12 mouse cellular contexts compared by ENCODE assay signal in genomic region chr4:49041655-49042054, GRCm38 (mm10). TPM values are rescaled to one million over a fixed set of nuclear protein-coding genes. Genes with fewer than 3 reads are reported as not detected.
DNase-seq lines count a peak whose midpoint lies in the region; ATAC-seq and TF ChIP-seq lines count a peak whose summit lies in the region.
"Had no signal": no experiment of that assay in that cellular context is flagged by ENCODE, and none has a peak within 500 bp of the region (broad histone marks: within the 10 kb centered on the region; RNA-seq: fewer than 3 reads in every experiment).

No protein-coding gene starts in this region.

- H3K4me2 ChIP-seq in heart, embryonic 12.5 days: no peak overlapping the region
- H3K4me2 ChIP-seq: heart, embryonic 13.5 days; lung, embryonic 15.5 days; neural tube, embryonic 12.5 days had no signal

- no peak overlapping the region for H3K27ac ChIP-seq in heart, embryonic 12.5 days (ENCODE audit: poor library complexity, severe bottlenecking)
- no peak overlapping the region for H3K27ac ChIP-seq in cerebellum, adult 2 months (ENCODE audit: insufficient read depth, low read length)
- H3K27ac ChIP-seq: heart, embryonic 13.5 days; lung, embryonic 15.5 days; neural tube, embryonic 12.5 days had no signal

- no peaks in the 10 kb centered on the region for H3K27me3 ChIP-seq in heart, embryonic 12.5 days (replicated peaks)
- no peaks in the 10 kb centered on the region for H3K27me3 ChIP-seq in cerebellum, adult 2 months (ENCODE audit: control insufficient read depth, insufficient read depth, low read length)
- H3K27me3 ChIP-seq: heart, embryonic 13.5 days; lung, embryonic 15.5 days; neural tube, embryonic 12.5 days had no signal

- ATAC-seq in heart, embryonic 12.5 days (ENCODE audit: insufficient number of reproducible peaks, low FRiP score): no peak

- no peaks in the 10 kb centered on the region for H3K9me3 ChIP-seq in heart, embryonic 12.5 days (replicated peaks)
- H3K9me3 ChIP-seq: heart, embryonic 13.5 days; lung, embryonic 15.5 days; neural tube, embryonic 12.5 days had no signal

- no peak for TF ChIP-seq CTCF in cerebellum, adult 2 months (IDR thresholded peaks at IDR 0.05; ENCODE audit: borderline replicate concordance, insufficient read depth, low read depth, low read length)
- TF ChIP-seq CTCF in lung, adult 2 months (IDR thresholded peaks at IDR 0.05; ENCODE audit: insufficient read depth, low read length): no peak

- H3K36me3 ChIP-seq in heart, embryonic 12.5 days: no peaks in the 10 kb centered on the region
- H3K36me3 ChIP-seq: heart, embryonic 13.5 days; lung, embryonic 15.5 days; neural tube, embryonic 12.5 days had no signal

- 0 out of 2 replicates have a peak, but pooled peaks cover 5% of the 10 kb centered on the region for H3K4me1 ChIP-seq in heart, embryonic 12.5 days (replicated peaks)
- peaks cover 16% of the 10 kb centered on the region; the same call in 1 of the 2 replicates for H3K4me1 ChIP-seq in cerebellum, adult 2 months (ENCODE audit: control insufficient read depth, insufficient read depth, low read length)
- H3K4me1 ChIP-seq in lung, adult 2 months (ENCODE audit: control insufficient read depth, insufficient read depth, low read length): no peaks in the 10 kb centered on the region
- H3K4me1 ChIP-seq: lung, embryonic 15.5 days; neural tube, embryonic 12.5 days had no signal

- TF ChIP-seq POLR2A in cerebellum, adult 2 months (IDR thresholded peaks at IDR 0.05; ENCODE audit: borderline replicate concordance, insufficient read depth, low read length): no peak
- no peak for TF ChIP-seq POLR2A in lung, adult 2 months (IDR thresholded peaks at IDR 0.05; ENCODE audit: borderline replicate concordance, extremely low read depth, low read depth, low read length)

- no peak overlapping the region for H3K9ac ChIP-seq in heart, embryonic 12.5 days
- H3K9ac ChIP-seq: heart, embryonic 13.5 days; lung, embryonic 15.5 days; neural tube, embryonic 12.5 days had no signal

- 46% methylated on average over 1 of the region's 1 CpGs for WGBS in heart, embryonic 12.5 days
- 4% methylated on average over 1 of the region's 1 CpGs for WGBS in cerebellum, adult 2 months
- 19% methylated on average over 1 of the region's 1 CpGs for WGBS in lung, adult 2 months

- DNase-seq in heart, adult 18-20 months: peak; percentile 71 to 89
- DNase-seq in adrenal gland, adult (ENCODE audit: inconsistent age in 2 of 2, low spot score in 1 of 2): peak; percentile 86 to 96
- peak; percentile 90 to 95 for DNase-seq in cerebellum, adult 2 months
- DNase-seq in heart, adult 9 months (ENCODE audit: low spot score in 2 of 2): peak; percentile 80 to 82
- DNase-seq in kidney, adult 18-20 months: no peak
- no peak for DNase-seq in left cerebral cortex, adult 9 months (ENCODE audit: low spot score in 2 of 2)
- no peak for DNase-seq in lung, adult 2 months
- DNase-seq: B cell, adult 2 months had no signal

- no peak overlapping the region for H3K4me3 ChIP-seq in heart, embryonic 12.5 days
- H3K4me3 ChIP-seq in cerebellum, adult 2 months (replicated peaks; ENCODE audit: insufficient read depth, low read depth, low read length): no peak overlapping the region
- H3K4me3 ChIP-seq in lung, adult 2 months (replicated peaks; ENCODE audit: extremely low read depth, low read depth, low read length): no peak overlapping the region
- H3K4me3 ChIP-seq: heart, embryonic 13.5 days; lung, embryonic 15.5 days; neural tube, embryonic 12.5 days had no signal

RNA-seq across cellular contexts. Expression of gene Plppr1, which starts 17.4 kb away (rescaled TPM):
- under 1 TPM in 1 of 2 experiments, not detected in 1; 0.07 TPM for total RNA-seq in heart, adult 18-20 months (2021)
- 2.3 and 2.4 TPM in 2 replicates for polyA plus RNA-seq in heart, embryonic 12.5 days (2016; fragmentation: Nextera tagmentation; extraction: Ambion mirVana)
- 1.7 and 2.0 TPM in 2 replicates for polyA plus RNA-seq in cerebellum, adult 2 months (2012; rRNA removed)
- 0.02 TPM in 1 of 2 replicates, not detected in the other for polyA plus RNA-seq in lung, adult 2 months (2012; rRNA removed)

Comparison
In these comparisons a context has a peak if more than half of its experiments do, and no peak if none do; other contexts are left out.
1. DNase-seq: peak in heart, adult 18-20 months (2 of 2), adrenal gland, adult (2 of 2), cerebellum, adult 2 months (2 of 2) and heart, adult 9 months (2 of 2); none in kidney, adult 18-20 months (single experiment), left cerebral cortex, adult 9 months (0 of 2) and lung, adult 2 months (single experiment).